Mouse (Mus musculus): Measurements from ENCODE around the gene Ctnna3.

GRCm38 (mm10) chr10:63478946-63479345 lies 49.0 kb downstream of the Ctnna3 start:
- TF ChIP-seq POLR2A (IDR thresholded peaks at IDR 0.05; ENCODE audit: borderline replicate concordance, insufficient read depth, low read length), result no peak
- no peak for TF ChIP-seq CTCF (IDR thresholded peaks at IDR 0.05; ENCODE audit: borderline replicate concordance, insufficient read depth, low read depth, low read length)
